Mouse (Mus musculus) forebrain, embryonic 13.5 days (tissue): Measurements from ENCODE around the gene Kcne2. TPM values are rescaled to one million over a fixed set of nuclear protein-coding genes. Genes with fewer than 3 reads are reported as not detected.

Experiments
- ATAC-seq: fragments of 200-750 bp; cut with Nextera tagmentation; 2 replicates; pipeline ENCODE4 v1.8.0; 2017
- H3K27ac ChIP-seq: fragments of 300-500 bp; sonication (generic); 2 replicates; pipeline ENCODE4 v1.5.1; 2015; ENCODE audit warnings: inconsistent platforms, mild to moderate bottlenecking, moderate library complexity
- H3K27me3 ChIP-seq: fragments of 300-500 bp; sonication (generic); 2 replicates; pipeline ENCODE4 v1.6.1; 2015; ENCODE audit warnings: mild to moderate bottlenecking, inconsistent platforms
- H3K36me3 ChIP-seq: fragments of 300-500 bp; sonication (generic); 2 replicates; pipeline ENCODE4 v1.6.1; 2015; ENCODE audit warnings: mild to moderate bottlenecking, inconsistent platforms; ENCODE audit not compliant: poor library complexity, severe bottlenecking
- H3K4me1 ChIP-seq: fragments of 300-500 bp; sonication (generic); 2 replicates; pipeline ENCODE4 v1.6.1; 2015; ENCODE audit warnings: inconsistent platforms
- H3K4me2 ChIP-seq: fragments of 300-500 bp; sonication (generic); 2 replicates; pipeline ENCODE4 v1.6.1; 2015; ENCODE audit warnings: inconsistent platforms, mild to moderate bottlenecking, moderate library complexity
- H3K4me3 ChIP-seq: fragments of 300-500 bp; sonication (generic); 2 replicates; pipeline ENCODE4 v1.5.1; 2015; ENCODE audit warnings: mild to moderate bottlenecking, inconsistent platforms
- H3K9ac ChIP-seq: fragments of 300-500 bp; sonication (generic); 2 replicates; pipeline ENCODE4 v1.6.1; 2015; ENCODE audit warnings: mild to moderate bottlenecking, inconsistent platforms
- H3K9me3 ChIP-seq: fragments of 300-500 bp; sonication (generic); replicated peaks from 2 replicates; pipeline ENCODE4 v1.6.1; 2016; ENCODE audit warnings: inconsistent platforms
- WGBS: fragments of 180-500 bp; shearing (Covaris S2); methylation state at CpG from one replicate; pipeline ENCODE4 v1.1.7; 2015; 5-methylcytosine and 5-hydroxymethylcytosine counted together
- polyA plus RNA-seq: library from polyadenylated mRNA; unstranded; fragments of >200 nt; fragmentation: Nextera tagmentation; extraction: Ambion mirVana; gene quantifications from 2 replicates; pipeline ENCODE4 v1.2.1, GENCODE M21; 2015

The Kcne2 gene
- polyA plus RNA-seq, 1 experiment from 2014 or later = 9.7 TPM

DNA sequence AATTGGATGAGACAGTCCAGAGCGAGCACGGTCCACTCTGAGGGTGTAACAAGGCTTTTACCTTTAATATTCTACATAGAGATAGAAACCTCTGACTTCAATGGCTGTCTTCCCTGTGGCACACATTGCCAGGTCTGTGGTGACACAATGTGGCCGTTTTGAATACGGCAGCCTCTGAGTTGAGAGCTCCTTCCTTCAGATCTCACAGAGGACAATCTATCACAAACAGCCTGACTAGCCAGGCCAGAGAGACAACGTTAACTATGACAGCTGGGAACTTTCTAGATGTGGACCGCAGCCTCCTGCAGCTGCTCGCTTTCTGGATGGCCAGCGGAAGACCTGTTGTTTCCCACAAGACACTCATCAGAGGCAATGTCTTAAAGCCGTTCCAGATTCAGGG, 3.4 kb upstream of the Kcne2 start:
- 91% methylated on average over 9 of the region's 9 CpGs for whole genome bisulfite sequencing

DNA sequence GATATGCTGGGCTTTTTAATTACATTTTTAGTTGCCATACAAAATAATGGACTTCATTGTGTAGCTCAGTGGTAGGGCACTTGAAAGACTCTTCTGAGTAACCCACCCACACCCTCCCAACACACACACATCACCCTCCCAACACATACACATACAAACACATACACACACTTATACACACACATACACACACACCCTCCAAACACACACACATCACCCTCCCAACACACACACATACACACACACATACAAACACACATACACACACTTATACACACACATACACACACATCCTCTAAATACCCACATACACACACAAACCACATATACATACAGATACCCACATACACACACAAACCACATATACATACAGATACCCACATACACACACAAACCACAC, 2.1 kb upstream of the Kcne2 start:
- peaks cover 4% of the 10 kb centered on the region; the same call in 1 of the 2 replicates for H3K27me3 ChIP-seq
- no peak overlapping the region for H3K4me3 ChIP-seq
- no peak overlapping the region for H3K9ac ChIP-seq
- no peak overlapping the region for H3K4me2 ChIP-seq
- ATAC-seq = no peak
- no peaks in the 10 kb centered on the region for H3K9me3 ChIP-seq
- H3K27ac ChIP-seq = no peak overlapping the region
- H3K4me1 ChIP-seq = no peaks in the 10 kb centered on the region; the same call in 1 of the 2 replicates
- no peaks in the 10 kb centered on the region for H3K36me3 ChIP-seq

More for the DNA sequence above, 3.4 kb upstream of the Kcne2 start:
- Histone ChIP-seq H3K27ac (no peak overlapping the region), H3K27me3 (peaks cover 4% of the 10 kb centered on the region; the same call in 1 of the 2 replicates), H3K9ac (no peak overlapping the region), H3K36me3 (no peaks in the 10 kb centered on the region), H3K9me3 (no peaks in the 10 kb centered on the region), H3K4me3 (no peak overlapping the region), H3K4me2 (no peak overlapping the region), H3K4me1 (no peaks in the 10 kb centered on the region)
- ATAC-seq = no peak

DNA sequence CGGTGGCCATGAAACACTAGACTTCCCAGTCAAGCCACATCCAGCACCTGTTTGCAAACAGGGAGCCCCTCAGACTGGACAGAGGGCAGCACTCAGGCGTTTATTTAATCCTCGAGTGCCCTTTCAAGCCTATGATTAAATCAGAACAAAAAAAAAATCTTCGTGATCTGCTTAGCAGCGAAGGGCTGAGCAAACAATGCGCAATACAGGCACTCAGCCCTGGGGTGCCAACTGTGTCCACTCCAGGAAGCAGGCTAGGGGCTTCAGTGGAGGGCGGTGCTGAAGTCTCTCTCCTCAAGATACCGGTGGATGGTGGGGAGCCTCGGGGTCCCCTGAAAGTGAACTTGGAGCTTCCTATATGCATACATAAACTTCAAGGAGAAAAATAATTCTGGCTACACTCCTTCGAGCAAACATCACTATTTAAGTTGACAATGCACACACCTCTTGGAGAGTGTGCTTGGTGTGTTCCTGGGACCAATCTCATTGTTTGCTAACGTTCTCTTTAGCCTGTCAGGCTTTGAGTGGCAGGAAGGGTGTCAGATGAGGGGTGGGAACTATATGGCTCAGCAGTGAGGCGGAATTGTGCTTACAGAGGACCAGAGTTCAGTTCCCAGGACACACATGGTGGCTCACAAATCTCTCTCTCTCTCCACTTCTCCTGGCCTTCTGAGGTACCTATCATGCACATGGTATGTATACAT, 2.2 kb downstream of the Kcne2 start:
- Histone ChIP-seq H3K27me3 (peaks cover 7% of the 10 kb centered on the region; the same call in 1 of the 2 replicates), H3K4me3 (no peak overlapping the region), H3K36me3 (no peaks in the 10 kb centered on the region), H3K4me2 (no peak overlapping the region), H3K4me1 (no peaks in the 10 kb centered on the region; the same call in 1 of the 2 replicates), H3K27ac (no peak overlapping the region), H3K9me3 (no peaks in the 10 kb centered on the region), H3K9ac (0 out of 2 replicates have a peak overlapping the region, but pooled peaks have one; percentile 28)
- ATAC-seq = no peak
- WGBS = 37% methylated on average over 12 of the region's 12 CpGs

DNA sequence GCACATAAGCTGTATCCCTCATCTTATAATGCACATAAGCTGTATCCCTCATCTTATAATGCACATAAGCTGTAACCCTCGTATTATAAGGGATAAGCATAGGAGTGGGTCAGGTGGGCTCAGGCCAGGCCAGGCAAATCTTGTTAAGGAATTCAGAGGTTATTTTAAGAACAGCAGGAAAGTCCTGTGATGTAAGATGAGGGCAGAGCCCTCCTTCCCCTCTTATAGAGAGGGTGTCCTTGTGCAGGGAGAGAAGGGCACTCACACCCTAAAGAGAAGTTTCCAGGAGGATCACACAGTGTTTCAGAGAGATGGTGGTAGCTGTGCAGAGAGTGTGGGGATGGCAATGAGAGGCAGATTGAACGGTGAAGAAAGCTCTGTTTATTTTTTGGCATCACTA, 3.1 kb downstream of the Kcne2 start:
- ATAC-seq = no peak
- 80% methylated on average over 2 of the region's 2 CpGs for WGBS
- Histone ChIP-seq H3K27me3 (peaks cover 7% of the 10 kb centered on the region; the same call in 1 of the 2 replicates), H3K9ac (no peak overlapping the region), H3K4me1 (peaks cover 1% of the 10 kb centered on the region), H3K36me3 (no peaks in the 10 kb centered on the region), H3K4me3 (no peak overlapping the region), H3K4me2 (no peak overlapping the region), H3K9me3 (no peaks in the 10 kb centered on the region), H3K27ac (no peak overlapping the region)

DNA sequence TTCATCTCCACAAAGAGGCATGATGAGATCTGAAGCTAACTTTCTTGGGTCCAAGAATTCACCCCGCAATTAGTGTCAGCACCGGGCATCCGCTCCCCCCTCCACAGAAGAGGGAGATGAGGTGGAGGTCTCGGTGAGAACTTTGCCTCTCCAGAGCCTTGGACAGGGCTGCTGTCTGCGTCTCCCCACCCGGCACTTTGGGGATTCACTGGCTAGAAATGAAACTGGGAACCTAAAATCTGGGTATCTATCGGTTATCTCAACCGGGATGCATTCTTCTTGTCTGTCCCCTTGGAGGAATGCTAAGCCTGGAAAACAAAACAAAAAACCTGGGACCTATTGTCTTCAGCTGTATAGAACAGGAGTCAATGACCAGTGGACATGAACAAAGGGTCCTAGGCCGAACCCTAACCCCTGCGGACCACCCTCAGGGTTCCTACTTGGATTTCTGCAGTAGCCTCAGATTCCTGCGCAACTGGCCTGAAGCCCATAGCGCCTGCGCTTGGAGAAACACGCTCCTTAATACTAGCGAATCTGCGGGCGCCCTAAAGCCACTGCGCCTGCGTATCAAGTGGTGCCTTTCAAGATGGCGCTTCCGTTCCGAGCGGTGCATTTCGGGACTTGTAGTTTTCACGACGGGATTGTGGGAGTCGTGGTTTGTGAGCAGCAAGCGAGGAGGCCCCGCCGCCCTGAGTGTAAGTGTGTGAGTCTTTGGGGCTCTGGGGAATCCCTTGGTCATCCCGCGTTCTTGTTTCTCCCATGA, 8.6 kb downstream of the Kcne2 start, which contains the start of gene Smim11:
Gene Smim11, plus strand, starts transcription at position 638 of the 763 bp plus-strand sequence.
- ATAC-seq = peak; percentile 96
- peaks cover 21% of the 10 kb centered on the region for H3K4me1 ChIP-seq
- no peaks in the 10 kb centered on the region for H3K9me3 ChIP-seq
- H3K27me3 ChIP-seq = 0 out of 2 replicates have a peak, but pooled peaks cover 3% of the 10 kb centered on the region
- H3K36me3 ChIP-seq = peaks cover 5% of the 10 kb centered on the region; the same call in 1 of the 2 replicates
- peak within 1 kb of the TSS; percentile 83 for H3K4me2 ChIP-seq
- peak within 1 kb of the TSS; percentile 63 for H3K27ac ChIP-seq
- H3K9ac ChIP-seq = peak within 1 kb of the TSS; percentile 81
- peak within 1 kb of the TSS; percentile 69 for H3K4me3 ChIP-seq
- WGBS = 11% methylated on average over 32 of the region's 32 CpGs

DNA sequence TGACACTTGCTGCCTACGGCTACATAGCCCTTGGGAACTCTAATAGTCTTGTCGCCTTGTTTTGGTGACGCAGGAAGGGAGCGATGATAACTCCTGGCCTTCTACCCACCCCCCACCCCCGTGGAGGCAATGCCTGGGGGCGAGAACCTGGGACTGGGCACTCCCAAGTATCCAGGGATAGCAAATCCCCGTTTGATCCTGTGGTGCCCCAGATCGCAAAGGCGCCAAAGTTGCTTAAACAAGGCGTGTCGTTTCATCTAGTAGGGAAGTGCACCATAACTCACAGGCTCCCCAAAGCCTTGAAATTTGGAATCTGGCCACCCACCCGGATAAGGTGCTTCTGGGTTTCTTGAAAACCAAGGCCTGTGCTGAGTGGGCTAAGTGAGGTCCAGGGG, 9.2 kb downstream of the Kcne2 start:
- Histone ChIP-seq H3K27me3 (0 out of 2 replicates have a peak, but pooled peaks cover 3% of the 10 kb centered on the region), H3K9me3 (no peaks in the 10 kb centered on the region), H3K4me3 (peak overlapping the region; percentile 69), H3K4me1 (peaks cover 21% of the 10 kb centered on the region), H3K36me3 (peaks cover 11% of the 10 kb centered on the region), H3K27ac (peak overlapping the region; percentile 48), H3K4me2 (peak overlapping the region; percentile 83), H3K9ac (peak overlapping the region; percentile 81)
- WGBS = 1% methylated on average over 12 of the region's 12 CpGs
- ATAC-seq = no peak

DNA sequence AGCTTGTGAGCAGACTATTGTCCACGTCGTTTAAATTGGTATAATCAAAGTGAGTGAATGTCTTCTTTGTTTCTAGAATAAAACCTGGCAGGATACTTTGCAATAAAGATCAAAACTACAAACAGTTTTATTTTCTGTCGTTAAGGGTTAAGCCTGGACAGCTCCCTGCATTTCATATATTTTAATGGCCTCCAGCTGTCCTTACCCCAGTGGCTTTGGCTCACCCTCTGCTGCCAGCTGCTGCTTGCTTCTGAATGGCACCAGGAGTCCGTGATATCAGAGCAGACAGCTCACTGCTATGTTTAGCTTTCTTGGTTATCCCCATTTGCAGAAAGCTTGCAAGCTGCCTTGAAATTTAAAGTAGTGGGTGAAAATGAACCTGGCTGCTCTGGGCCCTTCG, 9.8 kb downstream of the Kcne2 start:
- Histone ChIP-seq H3K27ac (0 out of 2 replicates have a peak overlapping the region, but pooled peaks have one; percentile 48), H3K4me2 (peak overlapping the region; percentile 83), H3K9me3 (no peaks in the 10 kb centered on the region), H3K9ac (peak overlapping the region; percentile 81), H3K27me3 (no peaks in the 10 kb centered on the region), H3K4me1 (peaks cover 21% of the 10 kb centered on the region), H3K4me3 (peak overlapping the region; percentile 69), H3K36me3 (peaks cover 17% of the 10 kb centered on the region)
- WGBS = 26% methylated on average over 5 of the region's 5 CpGs
- no peak; the same call in 1 of the 2 replicates for ATAC-seq

DNA sequence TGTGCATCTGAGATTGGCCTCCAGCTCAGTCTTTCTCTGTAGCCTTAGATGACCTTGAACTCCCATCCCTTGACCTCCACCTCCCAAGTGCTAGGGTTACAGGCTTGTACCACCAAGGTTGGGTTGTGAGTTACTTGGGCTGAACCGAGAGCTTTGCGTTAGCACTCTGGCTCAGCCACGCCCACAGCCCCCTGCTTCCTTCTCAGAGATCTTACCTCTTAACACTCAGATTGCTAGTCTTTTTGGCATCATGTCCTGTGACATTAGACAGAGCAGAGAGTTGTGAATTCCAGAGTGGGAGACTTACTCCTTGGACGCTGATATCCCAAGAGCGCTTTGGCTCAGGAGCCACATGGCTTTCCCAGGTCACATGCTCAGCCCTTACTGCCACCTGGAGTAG, 10.3 kb downstream of the Kcne2 start:
- ATAC-seq = no peak
- Histone ChIP-seq H3K36me3 (peaks cover 22% of the 10 kb centered on the region), H3K4me1 (peaks cover 21% of the 10 kb centered on the region), H3K9ac (peak overlapping the region; percentile 81), H3K27me3 (no peaks in the 10 kb centered on the region), H3K4me2 (peak overlapping the region; percentile 83), H3K9me3 (no peaks in the 10 kb centered on the region), H3K27ac (0 out of 2 replicates have a peak overlapping the region, but pooled peaks have one; percentile 48), H3K4me3 (peak overlapping the region; percentile 69; the same call in 1 of the 2 replicates)
- 73% methylated on average over 5 of the region's 5 CpGs for WGBS

DNA sequence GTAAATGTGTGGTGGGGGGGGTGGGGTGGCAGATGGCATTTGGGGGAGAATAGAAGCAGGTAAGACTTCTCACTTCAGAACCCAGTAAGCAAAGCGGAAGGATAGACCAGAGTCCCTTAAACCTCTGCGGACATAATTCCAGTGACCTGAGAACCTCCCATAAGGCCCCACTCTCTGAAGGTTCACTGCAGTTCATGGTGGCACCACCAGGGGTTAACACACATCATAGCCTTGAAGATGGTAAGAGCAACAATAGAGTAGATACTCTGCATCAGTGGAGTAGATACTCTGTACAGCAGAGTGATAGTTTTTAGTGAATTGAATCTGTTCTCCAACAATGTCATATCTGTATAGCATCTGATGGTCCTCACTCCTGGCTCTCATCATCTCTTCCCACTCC, 13.3 kb downstream of the Kcne2 start:
- Histone ChIP-seq H3K4me1 (peaks cover 26% of the 10 kb centered on the region), H3K9me3 (no peaks in the 10 kb centered on the region), H3K4me2 (no peak overlapping the region), H3K36me3 (peaks cover 39% of the 10 kb centered on the region), H3K9ac (no peak overlapping the region), H3K4me3 (no peak overlapping the region), H3K27me3 (no peaks in the 10 kb centered on the region), H3K27ac (no peak overlapping the region)
- ATAC-seq = no peak
- 94% methylated on average over 2 of the region's 2 CpGs for WGBS

DNA sequence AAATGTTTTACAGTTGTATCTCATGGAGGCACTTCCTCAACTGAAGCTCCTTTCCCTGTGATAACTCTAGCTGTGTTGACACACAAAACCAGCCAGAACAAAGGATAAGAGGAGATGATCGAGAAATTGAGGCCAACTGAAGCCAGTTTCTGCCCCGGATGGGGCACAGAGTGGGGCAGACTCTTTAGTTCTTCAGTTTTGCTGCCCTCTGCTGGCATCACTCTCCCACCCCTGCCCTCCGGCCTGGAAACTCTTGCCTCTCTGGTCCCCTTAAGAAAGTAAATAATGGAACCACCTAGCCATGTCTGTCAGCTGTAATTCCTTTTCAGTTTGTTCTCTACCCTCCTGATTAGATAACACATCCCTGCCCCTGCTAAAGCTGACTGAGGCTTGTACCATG, 15.8 kb downstream of the Kcne2 start:
- Histone ChIP-seq H3K4me3 (no peak overlapping the region), H3K9me3 (no peaks in the 10 kb centered on the region), H3K27ac (no peak overlapping the region), H3K4me1 (peaks cover 9% of the 10 kb centered on the region), H3K27me3 (no peaks in the 10 kb centered on the region), H3K9ac (no peak overlapping the region), H3K4me2 (no peak overlapping the region), H3K36me3 (peaks cover 64% of the 10 kb centered on the region)
- WGBS = 83% methylated on average over 3 of the region's 3 CpGs
- ATAC-seq = no peak

DNA sequence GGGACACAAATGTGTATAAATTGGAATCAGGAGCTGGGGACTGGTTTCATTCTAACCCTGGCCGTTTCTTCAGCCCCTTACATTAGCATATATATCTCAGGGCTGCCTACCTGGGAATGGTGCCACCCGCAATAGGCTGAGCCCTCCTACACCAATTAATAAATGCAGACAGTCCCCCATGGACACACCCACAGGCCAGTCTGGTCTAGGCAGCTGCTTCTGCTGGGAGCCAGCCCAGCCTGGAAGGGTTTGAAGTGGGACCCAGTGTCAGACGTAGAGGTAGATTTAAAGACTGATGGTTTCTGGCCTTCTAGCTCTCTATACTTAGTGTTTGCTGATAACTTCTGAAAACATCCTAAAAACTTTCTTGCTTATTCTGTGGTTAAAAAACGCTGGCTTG, 16.9 kb downstream of the Kcne2 start:
- Histone ChIP-seq H3K9me3 (no peaks in the 10 kb centered on the region), H3K36me3 (peaks cover 69% of the 10 kb centered on the region), H3K4me2 (no peak overlapping the region), H3K27me3 (no peaks in the 10 kb centered on the region), H3K9ac (no peak overlapping the region), H3K27ac (0 out of 2 replicates have a peak overlapping the region, but pooled peaks have one; percentile 6), H3K4me1 (peaks cover 9% of the 10 kb centered on the region; the same call in 1 of the 2 replicates), H3K4me3 (no peak overlapping the region)
- ATAC-seq = no peak
- 39% methylated on average over 4 of the region's 4 CpGs for WGBS
